Mouse (Mus musculus) ES-E14 (cell line): ENCODE measurements around the gene Kif13a.

ENCODE experiments used
- HCFC1 ChIP-seq: IDR thresholded peaks from 2 replicates; pipeline ENCODE4 v1.6.1; 2012; ENCODE audit warnings: low read length, inconsistent platforms, borderline replicate concordance; ENCODE audit not compliant: insufficient read depth
- ZC3H11A ChIP-seq: IDR thresholded peaks from 2 replicates; pipeline ENCODE4 v1.6.1; 2012; ENCODE audit warnings: low read depth, mild to moderate bottlenecking, inconsistent platforms, low read length, borderline replicate concordance

DNA sequence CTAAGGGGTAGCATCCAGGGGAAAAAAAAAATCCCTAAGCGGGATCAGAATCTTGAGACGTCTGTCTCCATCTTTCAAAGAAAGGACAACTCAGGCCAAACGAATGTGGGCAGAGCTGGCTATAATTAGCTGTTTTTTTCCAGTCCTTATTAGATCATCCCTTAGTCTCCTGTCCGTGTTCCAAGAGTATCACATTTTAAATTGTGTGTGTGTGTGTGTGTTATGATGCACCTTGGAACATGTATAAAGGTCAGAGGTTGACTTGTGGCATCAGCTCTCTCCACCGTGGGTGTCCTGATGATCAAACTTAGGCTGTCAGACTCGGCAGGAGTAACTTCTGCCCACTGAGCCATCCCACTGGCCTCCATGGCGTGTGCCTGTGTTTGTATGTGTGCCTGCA, 190.2 kb downstream of the Kif13a start:
- no peak for TF ChIP-seq HCFC1
- no peak for TF ChIP-seq ZC3H11A
